Mouse (Mus musculus): ENCODE measurements around the gene Chchd10. TPM values are rescaled to one million over a fixed set of nuclear protein-coding genes. Genes with fewer than 3 reads are reported as not detected.
"Not testable (repeated sequence)": the region's sequence is repeated elsewhere in the genome, so short reads cannot be mapped to it uniquely, and the experiment has no call there.

Chchd10 gene
- 657 and 788 TPM in 2 replicates for total RNA-seq (2014; rRNA removed)
- 1,775 and 1,843 TPM in 2 replicates for polyA plus RNA-seq (2012; rRNA removed)

DNA sequence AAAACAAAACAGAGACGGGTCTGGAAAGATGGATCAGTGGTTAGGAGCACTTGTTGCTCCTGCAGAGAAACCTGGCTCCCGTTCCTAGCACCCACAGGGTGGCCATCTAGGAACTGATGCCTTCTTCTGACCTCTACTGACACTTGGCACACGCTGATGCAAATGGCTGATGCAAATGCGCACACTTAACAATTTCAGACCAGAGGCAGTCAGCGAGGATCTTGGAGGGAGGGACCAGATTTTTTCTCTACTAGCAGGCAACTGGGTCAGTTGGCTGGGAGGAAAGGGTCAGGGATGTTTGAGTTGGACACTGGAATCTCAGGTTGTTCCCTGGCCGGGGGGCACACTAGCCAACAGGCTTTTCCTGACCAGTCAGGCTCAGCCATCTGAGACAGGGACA, at the start of gene Chchd10:
Gene Chchd10, plus strand, starts transcription at position 240 of the 400 bp plus-strand sequence.
- Histone ChIP-seq H3K4me1 (ENCODE audit: control insufficient read depth, insufficient read depth, low read length) (peaks cover 9% of the 10 kb centered on the region), H3K79me2 (ENCODE audit: control insufficient read depth, insufficient read depth, low read length) (peaks cover 7% of the 10 kb centered on the region; the same call in 1 of the 2 replicates), H3K27me3 (ENCODE audit: control insufficient read depth, insufficient read depth, low read length) (no peaks in the 10 kb centered on the region), H3K27ac (replicated peaks; ENCODE audit: insufficient read depth, low read depth, low read length) (no peak within 1 kb of the TSS), H3K9ac (ENCODE audit: low read depth, low read length) (peak within 1 kb of the TSS; percentile 82), H3K36me3 (ENCODE audit: control insufficient read depth, insufficient read depth, low read length) (no peaks in the 10 kb centered on the region), H3K4me3 (ENCODE audit: insufficient read depth, low read depth, low read length) (peak within 1 kb of the TSS; percentile 61; the same call in 1 of the 2 replicates)
- peak; percentile 90 for DNase-seq (ENCODE audit: extremely low read depth, low read depth, low spot score)
- TF ChIP-seq POLR2A (IDR thresholded peaks at IDR 0.05; ENCODE audit: extremely low read depth, insufficient read depth, low read length): no peak
- TF ChIP-seq CTCF (IDR thresholded peaks at IDR 0.05; ENCODE audit: low read depth, low read length): no peak
- 24% methylated on average over 6 of the region's 6 CpGs for WGBS

DNA sequence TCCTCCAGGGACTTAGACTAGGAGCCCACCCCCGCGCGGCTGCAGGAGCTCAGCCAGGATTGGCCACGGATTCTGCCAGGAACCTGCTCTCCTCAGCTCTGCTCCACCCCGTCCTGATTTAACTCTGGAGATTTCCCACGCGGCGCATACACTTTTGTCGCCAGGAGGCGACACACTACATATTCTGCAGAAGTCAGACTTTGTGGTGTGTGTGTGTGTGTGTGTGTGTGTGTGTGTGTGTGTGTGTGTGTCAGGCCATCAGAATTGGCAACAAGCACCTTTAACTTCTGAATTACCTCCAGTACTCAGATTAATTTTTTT, 49.7 kb upstream of the Chchd10 start:
- H3K36me3 ChIP-seq (ENCODE audit: control insufficient read depth, insufficient read depth, low read length): no peaks in the 10 kb centered on the region
- H3K4me3 ChIP-seq (ENCODE audit: insufficient read depth, low read depth, low read length): peak overlapping the region; percentile 27
- H3K9ac ChIP-seq (ENCODE audit: low read depth, low read length): peak overlapping the region; percentile 76
- peak overlapping the region; percentile 85 for H3K27ac ChIP-seq (replicated peaks; ENCODE audit: insufficient read depth, low read depth, low read length)
- no peaks in the 10 kb centered on the region for H3K79me2 ChIP-seq (ENCODE audit: control insufficient read depth, insufficient read depth, low read length)
- no peaks in the 10 kb centered on the region for H3K27me3 ChIP-seq (ENCODE audit: control insufficient read depth, insufficient read depth, low read length)
- peaks cover 6% of the 10 kb centered on the region; the same call in 1 of the 2 replicates for H3K4me1 ChIP-seq (ENCODE audit: control insufficient read depth, insufficient read depth, low read length)
- WGBS: under 1% methylated on average over 10 of the region's 10 CpGs
- DNase-seq (ENCODE audit: extremely low read depth, low read depth, low spot score): peak; percentile 86
- peak; percentile 75 for TF ChIP-seq CTCF (IDR thresholded peaks at IDR 0.05; ENCODE audit: low read depth, low read length)
- TF ChIP-seq POLR2A (IDR thresholded peaks at IDR 0.05; ENCODE audit: extremely low read depth, insufficient read depth, low read length): no peak

GRCm38 (mm10) chr10:75884742-75885141, 48.2 kb upstream of the Chchd10 start:
- no peaks in the 10 kb centered on the region for H3K27me3 ChIP-seq (ENCODE audit: control insufficient read depth, insufficient read depth, low read length)
- no peak overlapping the region for H3K27ac ChIP-seq (replicated peaks; ENCODE audit: insufficient read depth, low read depth, low read length)
- H3K79me2 ChIP-seq (ENCODE audit: control insufficient read depth, insufficient read depth, low read length): no peaks in the 10 kb centered on the region
- 90% methylated on average over 8 of the region's 8 CpGs for WGBS
- TF ChIP-seq POLR2A (IDR thresholded peaks at IDR 0.05; ENCODE audit: extremely low read depth, insufficient read depth, low read length) (no peak), CTCF (IDR thresholded peaks at IDR 0.05; ENCODE audit: low read depth, low read length) (no peak)
- no peak overlapping the region for H3K9ac ChIP-seq (ENCODE audit: low read depth, low read length)
- DNase-seq (ENCODE audit: extremely low read depth, low read depth, low spot score): no peak
- no peaks in the 10 kb centered on the region for H3K36me3 ChIP-seq (ENCODE audit: control insufficient read depth, insufficient read depth, low read length)
- no peak overlapping the region for H3K4me3 ChIP-seq (ENCODE audit: insufficient read depth, low read depth, low read length)
- H3K4me1 ChIP-seq (ENCODE audit: control insufficient read depth, insufficient read depth, low read length): peaks cover 6% of the 10 kb centered on the region; the same call in 1 of the 2 replicates

GRCm38 (mm10) chr10:75887504-75887903, 45.4 kb upstream of the Chchd10 start:
- not testable (repeated sequence) for H3K27me3 ChIP-seq (ENCODE audit: control insufficient read depth, insufficient read depth, low read length); H3K4me1 ChIP-seq (ENCODE audit: control insufficient read depth, insufficient read depth, low read length); H3K27ac ChIP-seq (replicated peaks; ENCODE audit: insufficient read depth, low read depth, low read length); H3K36me3 ChIP-seq (ENCODE audit: control insufficient read depth, insufficient read depth, low read length); H3K9ac ChIP-seq (ENCODE audit: low read depth, low read length); H3K4me3 ChIP-seq (ENCODE audit: insufficient read depth, low read depth, low read length); DNase-seq (ENCODE audit: extremely low read depth, low read depth, low spot score); H3K79me2 ChIP-seq (ENCODE audit: control insufficient read depth, insufficient read depth, low read length)
- WGBS: 85% methylated on average over 5 of the region's 5 CpGs

GRCm38 (mm10) chr10:75889406-75890153, 43.4 kb upstream of the Chchd10 start:
- Histone ChIP-seq H3K4me3 (ENCODE audit: insufficient read depth, low read depth, low read length) (no peak overlapping the region), H3K4me1 (ENCODE audit: control insufficient read depth, insufficient read depth, low read length) (peaks cover 5% of the 10 kb centered on the region; the same call in 1 of the 2 replicates), H3K27ac (replicated peaks; ENCODE audit: insufficient read depth, low read depth, low read length) (no peak overlapping the region), H3K27me3 (ENCODE audit: control insufficient read depth, insufficient read depth, low read length) (no peaks in the 10 kb centered on the region), H3K9ac (ENCODE audit: low read depth, low read length) (no peak overlapping the region), H3K36me3 (ENCODE audit: control insufficient read depth, insufficient read depth, low read length) (no peaks in the 10 kb centered on the region), H3K79me2 (ENCODE audit: control insufficient read depth, insufficient read depth, low read length) (no peaks in the 10 kb centered on the region)
- DNase-seq (ENCODE audit: extremely low read depth, low read depth, low spot score): no peak
- 75% methylated on average over 8 of the region's 8 CpGs for WGBS
- TF ChIP-seq CTCF (IDR thresholded peaks at IDR 0.05; ENCODE audit: low read depth, low read length): no peak
- TF ChIP-seq POLR2A (IDR thresholded peaks at IDR 0.05; ENCODE audit: extremely low read depth, insufficient read depth, low read length): no peak

- no peaks in the 10 kb centered on the region for H3K79me2 ChIP-seq (ENCODE audit: control insufficient read depth, insufficient read depth, low read length)
- no peak for TF ChIP-seq CTCF (IDR thresholded peaks at IDR 0.05; ENCODE audit: low read depth, low read length)
- TF ChIP-seq POLR2A (IDR thresholded peaks at IDR 0.05; ENCODE audit: extremely low read depth, insufficient read depth, low read length): no peak
- peak within 1 kb of the TSS; percentile 51; the same call in 1 of the 2 replicates for H3K4me3 ChIP-seq (ENCODE audit: insufficient read depth, low read depth, low read length)
- peaks cover 5% of the 10 kb centered on the region; the same call in 1 of the 2 replicates for H3K4me1 ChIP-seq (ENCODE audit: control insufficient read depth, insufficient read depth, low read length)
- no peaks in the 10 kb centered on the region; the same call in 1 of the 2 replicates for H3K36me3 ChIP-seq (ENCODE audit: control insufficient read depth, insufficient read depth, low read length)
- peak; percentile 96 for DNase-seq (ENCODE audit: extremely low read depth, low read depth, low spot score)
- H3K9ac ChIP-seq (ENCODE audit: low read depth, low read length): peak within 1 kb of the TSS; percentile 79
- 3% methylated on average over 51 of the region's 51 CpGs for WGBS
- no peak within 1 kb of the TSS for H3K27ac ChIP-seq (replicated peaks; ENCODE audit: insufficient read depth, low read depth, low read length)
- no peaks in the 10 kb centered on the region for H3K27me3 ChIP-seq (ENCODE audit: control insufficient read depth, insufficient read depth, low read length)
These were observed 39.7 kb upstream of the Chchd10 start, which contains the start of gene Derl3 for GRCm38 (mm10) chr10:75893089-75893750. TSS of gene Derl3 (plus strand) at chr10:75893413.

Data from liver, adult 2 months (tissue).